Mouse (Mus musculus) Patski (cell line): ENCODE measurements at regions not wholly inside any gene's neighbourhood (a gene's known extent, or its start where the extent isn't known, plus 50 kb on each side); places are given as distances from the start of the nearest gene placed in this dataset.

Experiments
- ATAC-seq: fragments of 100-300 bp; one replicate; pipeline ENCODE4 v1.8.0; 2021
- CTCF ChIA-PET: fragments of 350-600 bp; sonication (Branson Sonifier 250); formaldehyde crosslinking; loops from one replicate; lab custom pipeline; 2022; ENCODE audit warnings: inconsistent platforms; lab: Charles Lee
- POLR2A ChIA-PET: fragments of 350-600 bp; sonication (Branson Sonifier 250); formaldehyde crosslinking; loops from one replicate; lab custom pipeline; 2022; ENCODE audit warnings: antibody characterized with exemption, inconsistent platforms; lab: Charles Lee
- DNase-seq: peaks from one replicate; pipeline ENCODE4 v3.0.0-alpha.2; 2011; ENCODE audit warnings: low read depth, low spot score
- H3K27me3 ChIP-seq: fragments of 371-371 bp; one replicate; pipeline ENCODE4 v1.5.1; 2021
- CTCF ChIP-seq: fragments of 100-300 bp; IDR thresholded peaks from one replicate; pipeline ENCODE4 v1.5.1; 2021
- in situ Hi-C: fragments of 300-500 bp; cut with MboI; formaldehyde crosslinking; loops from 3 replicates; pipeline ENCODE4 v1.11.1; 2018; ENCODE audit warnings: low pct_unique_long_range_greater_than_20kb, mixed read lengths

- ChIA-PET POLR2A (interaction anchor here (0.7 kb wide), 1 partner anchor 68 kb away, joined by 3 read pairs; no protein-coding TSS in a partner anchor), CTCF (no interaction called here)
- in situ Hi-C loops: no loop called here
- no peak for TF ChIP-seq CTCF
- no peak for ATAC-seq
- DNase-seq: no peak
- H3K27me3 ChIP-seq: peaks cover 38% of the 10 kb centered on the region
Measured at GRCm38 (mm10) chr12:102073540-102073939, 55.0 kb upstream of the Slc24a4 start.

- in situ Hi-C loops: no loop called here
- CTCF ChIA-PET: no interaction called here
- no peak for TF ChIP-seq CTCF
- POLR2A ChIA-PET: no interaction called here
- H3K27me3 ChIP-seq: peaks cover 23% of the 10 kb centered on the region
- ATAC-seq (no peak), DNase-seq (no peak)
Measured at GRCm38 (mm10) chr12:102076298-102076697, 52.2 kb upstream of the Slc24a4 start.
